Mouse (Mus musculus) midbrain, embryonic 16.5 days (tissue): ENCODE measurements at regions not wholly inside any gene's neighbourhood (a gene's known extent, or its start where the extent isn't known, plus 50 kb on each side); places are given as distances from the start of the nearest gene placed in this dataset.
A peak's percentile ranks its signal among the peaks of the same experiment; 100 is the strongest.

Experiments used
- ATAC-seq: fragments of 200-750 bp; cut with Nextera tagmentation; 2 replicates; pipeline ENCODE4 v1.8.0; 2017; ENCODE audit warnings: moderate TSS enrichment
- H3K27ac ChIP-seq: fragments of 300-500 bp; sonication (generic); 2 replicates; pipeline ENCODE4 v1.5.1; 2014; ENCODE audit warnings: mild to moderate bottlenecking, low read length, mixed read lengths
- H3K27me3 ChIP-seq: fragments of 300-500 bp; sonication (generic); 2 replicates; pipeline ENCODE4 v1.6.1; 2014; ENCODE audit warnings: low read depth, low read length, mixed read lengths; ENCODE audit not compliant: control insufficient read depth, insufficient read depth
- H3K36me3 ChIP-seq: fragments of 300-500 bp; sonication (generic); 2 replicates; pipeline ENCODE4 v1.6.1; 2014; ENCODE audit warnings: mild to moderate bottlenecking, low read length, moderate library complexity, mixed read lengths; ENCODE audit not compliant: control insufficient read depth, insufficient read depth
- H3K4me1 ChIP-seq: fragments of 300-500 bp; sonication (generic); 2 replicates; pipeline ENCODE4 v1.6.1; 2014; ENCODE audit warnings: mild to moderate bottlenecking, low read length, mixed read lengths; ENCODE audit not compliant: control insufficient read depth, insufficient read depth
- H3K4me2 ChIP-seq: fragments of 300-500 bp; sonication (generic); 2 replicates; pipeline ENCODE4 v1.6.1; 2014; ENCODE audit warnings: mild to moderate bottlenecking, low read length, mixed read lengths
- H3K4me3 ChIP-seq: fragments of 300-500 bp; sonication (generic); 2 replicates; pipeline ENCODE4 v1.5.1; 2014; ENCODE audit warnings: low read depth, mild to moderate bottlenecking, low read length, moderate library complexity, mixed read lengths
- H3K9ac ChIP-seq: fragments of 300-500 bp; sonication (generic); 2 replicates; pipeline ENCODE4 v1.6.1; 2014; ENCODE audit warnings: low read depth, low read length, mixed read lengths
- H3K9me3 ChIP-seq: fragments of 300-500 bp; sonication (generic); replicated peaks from 2 replicates; pipeline ENCODE4 v1.6.1; 2014; ENCODE audit warnings: mild to moderate bottlenecking, low read length, mixed read lengths; ENCODE audit not compliant: control insufficient read depth, poor library complexity, severe bottlenecking
- WGBS: fragments of 180-500 bp; shearing (Covaris S2); extraction: QIAGEN DNeasy Blood & Tissue Kit; methylation state at CpG from one replicate; pipeline ENCODE4 v1.1.7; 2014; 5-methylcytosine and 5-hydroxymethylcytosine counted together

GRCm38 (mm10) chr1:103360701-103361100, 1407.6 kb upstream of the Cdh20 start:
- Histone ChIP-seq H3K27me3 (no peaks in the 10 kb centered on the region), H3K27ac (no peak overlapping the region), H3K36me3 (no peaks in the 10 kb centered on the region), H3K9ac (no peak overlapping the region), H3K4me1 (no peaks in the 10 kb centered on the region), H3K4me2 (no peak overlapping the region), H3K4me3 (no peak overlapping the region), H3K9me3 (no peaks in the 10 kb centered on the region)
- no peak for ATAC-seq
- WGBS: 99% methylated on average over 7 of the region's 7 CpGs

- Histone ChIP-seq H3K27ac (no peak overlapping the region), H3K9ac (no peak overlapping the region), H3K27me3 (no peaks in the 10 kb centered on the region), H3K4me2 (no peak overlapping the region), H3K36me3 (no peaks in the 10 kb centered on the region), H3K4me1 (no peaks in the 10 kb centered on the region), H3K4me3 (no peak overlapping the region), H3K9me3 (no peaks in the 10 kb centered on the region)
- ATAC-seq: no peak
- 77% methylated on average over 4 of the region's 4 CpGs for WGBS
Measured at GRCm38 (mm10) chr1:103372811-103373210, 1395.5 kb upstream of the Cdh20 start.

- Histone ChIP-seq H3K4me2 (no peak overlapping the region), H3K27ac (no peak overlapping the region), H3K9ac (no peak overlapping the region), H3K4me3 (no peak overlapping the region), H3K4me1 (no peaks in the 10 kb centered on the region), H3K36me3 (no peaks in the 10 kb centered on the region), H3K27me3 (no peaks in the 10 kb centered on the region), H3K9me3 (no peaks in the 10 kb centered on the region)
- WGBS: 77% methylated on average over 1 of the region's 1 CpGs
- no peak for ATAC-seq
Measured at GRCm38 (mm10) chr1:103420124-103420523, 1348.2 kb upstream of the Cdh20 start.

- 70% methylated on average over 2 of the region's 2 CpGs for WGBS
- Histone ChIP-seq H3K36me3 (no peaks in the 10 kb centered on the region), H3K9me3 (no peaks in the 10 kb centered on the region), H3K4me3 (no peak overlapping the region), H3K4me1 (no peaks in the 10 kb centered on the region), H3K27ac (no peak overlapping the region), H3K27me3 (no peaks in the 10 kb centered on the region), H3K4me2 (no peak overlapping the region), H3K9ac (no peak overlapping the region)
- no peak for ATAC-seq
Measured at GRCm38 (mm10) chr1:103420994-103421637, 1347.2 kb upstream of the Cdh20 start.

GRCm38 (mm10) chr1:103421638-103422001, 1346.7 kb upstream of the Cdh20 start:
- H3K9me3 ChIP-seq: no peaks in the 10 kb centered on the region
- no peak overlapping the region for H3K4me2 ChIP-seq
- no peaks in the 10 kb centered on the region for H3K4me1 ChIP-seq
- H3K27me3 ChIP-seq: no peaks in the 10 kb centered on the region
- no peak overlapping the region for H3K9ac ChIP-seq
- H3K4me3 ChIP-seq: no peak overlapping the region
- ATAC-seq: no peak
- H3K27ac ChIP-seq: no peak overlapping the region
- no peaks in the 10 kb centered on the region for H3K36me3 ChIP-seq

GRCm38 (mm10) chr1:103471514-103471913, 1296.8 kb upstream of the Cdh20 start:
- WGBS: 87% methylated on average over 1 of the region's 1 CpGs
- H3K4me2 ChIP-seq: no peak overlapping the region
- ATAC-seq: no peak

GRCm38 (mm10) chr1:103503464-103504139, 1264.7 kb upstream of the Cdh20 start:
- Histone ChIP-seq H3K9ac (no peak overlapping the region), H3K4me1 (no peaks in the 10 kb centered on the region), H3K27me3 (no peaks in the 10 kb centered on the region), H3K9me3 (no peaks in the 10 kb centered on the region), H3K4me3 (no peak overlapping the region), H3K36me3 (no peaks in the 10 kb centered on the region), H3K27ac (peak overlapping the region; percentile 15; the same call in 1 of the 2 replicates), H3K4me2 (no peak overlapping the region)
- 53% methylated on average over 1 of the region's 1 CpGs for WGBS
- ATAC-seq: peak; percentile 89

More at GRCm38 (mm10) chr1:103471514-103471913, 1296.8 kb upstream of the Cdh20 start:
- Histone ChIP-seq H3K9me3 (no peaks in the 10 kb centered on the region), H3K36me3 (no peaks in the 10 kb centered on the region), H3K9ac (no peak overlapping the region), H3K27me3 (no peaks in the 10 kb centered on the region), H3K4me1 (no peaks in the 10 kb centered on the region), H3K27ac (no peak overlapping the region), H3K4me3 (no peak overlapping the region)
